Mouse (Mus musculus) thymus, postnatal 36 days (tissue): ENCODE data around the gene Cd81.

Experiments
- DNase-seq, 2 experiments: peaks; one replicate each; pipeline ENCODE4 v3.0.0; 2022; ENCODE audit warnings: mixed read lengths in 2 of 2

Cd81 gene

GRCm38 (mm10) chr7:143049841-143050816 is 2.4 kb upstream of the Cd81 start:
- DNase-seq, result no peak

GRCm38 (mm10) chr7:143051316-143051715 is 1.2 kb upstream of the Cd81 start:
- no peak for DNase-seq

GRCm38 (mm10) chr7:143053008-143053899 is 715 bp downstream of the Cd81 start:
- DNase-seq, result peak; percentile 77 to 84

GRCm38 (mm10) chr7:143053961-143054611 is 1.5 kb downstream of the Cd81 start:
- no peak for DNase-seq

- DNase-seq, result no peak
Observed at GRCm38 (mm10) chr7:143054612-143054965, 2.0 kb downstream of the Cd81 start.

GRCm38 (mm10) chr7:143055001-143055400 is 2.5 kb downstream of the Cd81 start:
- no peak for DNase-seq

GRCm38 (mm10) chr7:143055499-143056186 is 3.1 kb downstream of the Cd81 start:
- no peak for DNase-seq

GRCm38 (mm10) chr7:143057023-143057422 is 4.5 kb downstream of the Cd81 start:
- DNase-seq, result no peak

- DNase-seq, result no peak
Observed at GRCm38 (mm10) chr7:143057667-143058220, 5.2 kb downstream of the Cd81 start.

- DNase-seq, result no peak
Observed at GRCm38 (mm10) chr7:143058221-143058697, 5.7 kb downstream of the Cd81 start.

GRCm38 (mm10) chr7:143059202-143059870 is 6.8 kb downstream of the Cd81 start:
- DNase-seq, result no peak

GRCm38 (mm10) chr7:143062704-143063103 is 10.2 kb downstream of the Cd81 start:
- DNase-seq, result no peak

GRCm38 (mm10) chr7:143064226-143064625 is 11.7 kb downstream of the Cd81 start:
- DNase-seq, result no peak

GRCm38 (mm10) chr7:143065692-143066091 is 13.2 kb downstream of the Cd81 start:
- no peak for DNase-seq

- no peak for DNase-seq
Observed at GRCm38 (mm10) chr7:143067469-143067868, 14.9 kb downstream of the Cd81 start.

GRCm38 (mm10) chr7:143067897-143068296 is 15.4 kb downstream of the Cd81 start:
- no peak for DNase-seq

GRCm38 (mm10) chr7:143068316-143068881 is 15.9 kb downstream of the Cd81 start:
- DNase-seq, result peak in 1 of 2 experiments; percentile 48

GRCm38 (mm10) chr7:143068882-143069591 is 16.5 kb downstream of the Cd81 start, which contains the start of gene Tssc4:
Tssc4 (plus strand) TSS chr7:143069249.
- DNase-seq, result peak; percentile 92 to 97

GRCm38 (mm10) chr7:143069751-143070400 is 17.3 kb downstream of the Cd81 start:
- peak in 1 of 2 experiments; percentile 52 for DNase-seq
